Mouse (Mus musculus): ENCODE results near the gene Zfp952. TPM values are rescaled to one million over a fixed set of nuclear protein-coding genes. Genes with fewer than 3 reads are reported as not detected.
"Not testable (repeated sequence)": the region's sequence is repeated elsewhere in the genome, so short reads cannot be mapped to it uniquely, and the experiment has no call there.

Zfp952 gene
- polyA plus RNA-seq, 1 experiment from 2014 or later = 25.0 TPM

GRCm38 (mm10) chr17:32965253-32965622, 27.7 kb upstream of the Zfp952 start:
- Histone ChIP-seq H3K9ac (replicated peaks; ENCODE audit: low read depth, low read length) (peak overlapping the region; percentile 51), H3K27me3 (ENCODE audit: control insufficient read depth, insufficient read depth, low read length) (no peaks in the 10 kb centered on the region), H3K36me3 (ENCODE audit: control insufficient read depth, insufficient read depth, low read length) (no peaks in the 10 kb centered on the region), H3K4me3 (ENCODE audit: low read depth, low read length) (peak overlapping the region; percentile 56), H3K9me3 (ENCODE audit: control insufficient read depth, low read length) (no peaks in the 10 kb centered on the region), H3K27ac (ENCODE audit: low read depth, low read length) (peak overlapping the region; percentile 16; the same call in 1 of the 2 replicates), H3K4me2 (ENCODE audit: low read depth, low read length) (peak overlapping the region; percentile 80), H3K4me1 (ENCODE audit: control insufficient read depth, insufficient read depth, low read length) (peaks cover 12% of the 10 kb centered on the region)
- ATAC-seq (ENCODE audit: low read depth) = peak; percentile 74
- under 1% methylated on average over 14 of the region's 14 CpGs for WGBS

- WGBS = under 1% methylated on average over 33 of the region's 33 CpGs
- H3K36me3 ChIP-seq (ENCODE audit: control insufficient read depth, insufficient read depth, low read length) = no peaks in the 10 kb centered on the region
- peaks cover 12% of the 10 kb centered on the region for H3K4me1 ChIP-seq (ENCODE audit: control insufficient read depth, insufficient read depth, low read length)
- peak; percentile 100 for ATAC-seq (ENCODE audit: low read depth)
- peak within 1 kb of the TSS; percentile 80 for H3K4me2 ChIP-seq (ENCODE audit: low read depth, low read length)
- H3K4me3 ChIP-seq (ENCODE audit: low read depth, low read length) = peak within 1 kb of the TSS; percentile 56
- H3K27me3 ChIP-seq (ENCODE audit: control insufficient read depth, insufficient read depth, low read length) = no peaks in the 10 kb centered on the region
- peak within 1 kb of the TSS; percentile 58 for H3K27ac ChIP-seq (ENCODE audit: low read depth, low read length)
- peak within 1 kb of the TSS; percentile 51 for H3K9ac ChIP-seq (replicated peaks; ENCODE audit: low read depth, low read length)
- no peaks in the 10 kb centered on the region for H3K9me3 ChIP-seq (ENCODE audit: control insufficient read depth, low read length)
Observed at GRCm38 (mm10) chr17:32965623-32966290, 27.2 kb upstream of the Zfp952 start, which contains the start of gene Zfp472. Gene Zfp472 (plus strand): TSS chr17:32965814.

- Histone ChIP-seq H3K36me3 (ENCODE audit: control insufficient read depth, insufficient read depth, low read length) (peaks cover 31% of the 10 kb centered on the region), H3K27ac (ENCODE audit: low read depth, low read length) (no peak overlapping the region), H3K9me3 (ENCODE audit: control insufficient read depth, low read length) (no peaks in the 10 kb centered on the region), H3K4me1 (ENCODE audit: control insufficient read depth, insufficient read depth, low read length) (no peaks in the 10 kb centered on the region), H3K27me3 (ENCODE audit: control insufficient read depth, insufficient read depth, low read length) (no peaks in the 10 kb centered on the region), H3K9ac (replicated peaks; ENCODE audit: low read depth, low read length) (no peak overlapping the region), H3K4me3 (ENCODE audit: low read depth, low read length) (no peak overlapping the region), H3K4me2 (ENCODE audit: low read depth, low read length) (no peak overlapping the region)
- ATAC-seq (ENCODE audit: low read depth) = no peak
- WGBS = 95% methylated on average over 4 of the region's 4 CpGs
Observed at GRCm38 (mm10) chr17:32981361-32981760, 11.6 kb upstream of the Zfp952 start.

GRCm38 (mm10) chr17:32986301-32986700, 6.6 kb upstream of the Zfp952 start:
- Histone ChIP-seq H3K4me3 (ENCODE audit: low read depth, low read length) (no peak overlapping the region), H3K4me2 (ENCODE audit: low read depth, low read length) (no peak overlapping the region), H3K27ac (ENCODE audit: low read depth, low read length) (no peak overlapping the region), H3K9ac (replicated peaks; ENCODE audit: low read depth, low read length) (no peak overlapping the region), H3K36me3 (ENCODE audit: control insufficient read depth, insufficient read depth, low read length) (no peaks in the 10 kb centered on the region), H3K27me3 (ENCODE audit: control insufficient read depth, insufficient read depth, low read length) (no peaks in the 10 kb centered on the region), H3K4me1 (ENCODE audit: control insufficient read depth, insufficient read depth, low read length) (no peaks in the 10 kb centered on the region), H3K9me3 (ENCODE audit: control insufficient read depth, low read length) (no peaks in the 10 kb centered on the region)
- no peak for ATAC-seq (ENCODE audit: low read depth)
- 83% methylated on average over 4 of the region's 4 CpGs for WGBS

GRCm38 (mm10) chr17:32991965-32992698, 797 bp upstream of the Zfp952 start:
- ATAC-seq (ENCODE audit: low read depth) = no peak
- no peaks in the 10 kb centered on the region; the same call in 1 of the 2 replicates for H3K36me3 ChIP-seq (ENCODE audit: control insufficient read depth, insufficient read depth, low read length)
- H3K27ac ChIP-seq (ENCODE audit: low read depth, low read length) = no peak overlapping the region
- peaks cover 7% of the 10 kb centered on the region; the same call in 1 of the 2 replicates for H3K4me1 ChIP-seq (ENCODE audit: control insufficient read depth, insufficient read depth, low read length)
- H3K4me3 ChIP-seq (ENCODE audit: low read depth, low read length) = peak overlapping the region; percentile 55
- H3K4me2 ChIP-seq (ENCODE audit: low read depth, low read length) = peak overlapping the region; percentile 72
- WGBS = 70% methylated on average over 12 of the region's 12 CpGs
- no peaks in the 10 kb centered on the region for H3K27me3 ChIP-seq (ENCODE audit: control insufficient read depth, insufficient read depth, low read length)
- H3K9me3 ChIP-seq (ENCODE audit: control insufficient read depth, low read length) = no peaks in the 10 kb centered on the region
- no peak overlapping the region for H3K9ac ChIP-seq (replicated peaks; ENCODE audit: low read depth, low read length)

- Histone ChIP-seq H3K9me3 (ENCODE audit: control insufficient read depth, low read length) (peaks cover 12% of the 10 kb centered on the region; the same call in 1 of the 2 replicates), H3K27ac (ENCODE audit: low read depth, low read length) (no peak overlapping the region), H3K4me1 (ENCODE audit: control insufficient read depth, insufficient read depth, low read length) (peaks cover 7% of the 10 kb centered on the region; the same call in 1 of the 2 replicates), H3K27me3 (ENCODE audit: control insufficient read depth, insufficient read depth, low read length) (no peaks in the 10 kb centered on the region), H3K9ac (replicated peaks; ENCODE audit: low read depth, low read length) (no peak overlapping the region), H3K4me2 (ENCODE audit: low read depth, low read length) (no peak overlapping the region), H3K36me3 (ENCODE audit: control insufficient read depth, insufficient read depth, low read length) (peaks cover 18% of the 10 kb centered on the region), H3K4me3 (ENCODE audit: low read depth, low read length) (no peak overlapping the region)
- no peak for ATAC-seq (ENCODE audit: low read depth)
- 93% methylated on average over 2 of the region's 2 CpGs for WGBS
Observed at GRCm38 (mm10) chr17:32998492-32998891, 5.6 kb downstream of the Zfp952 start.

GRCm38 (mm10) chr17:33008337-33008736, 15.4 kb downstream of the Zfp952 start:
- no peak overlapping the region for H3K9ac ChIP-seq (replicated peaks; ENCODE audit: low read depth, low read length)
- peaks cover 19% of the 10 kb centered on the region for H3K36me3 ChIP-seq (ENCODE audit: control insufficient read depth, insufficient read depth, low read length)
- WGBS = 52% methylated on average over 9 of the region's 9 CpGs
- peaks cover 5% of the 10 kb centered on the region; the same call in 1 of the 2 replicates for H3K9me3 ChIP-seq (ENCODE audit: control insufficient read depth, low read length)
- no peak for ATAC-seq (ENCODE audit: low read depth)
- H3K4me2 ChIP-seq (ENCODE audit: low read depth, low read length) = no peak overlapping the region
- no peak overlapping the region for H3K4me3 ChIP-seq (ENCODE audit: low read depth, low read length)
- H3K27me3 ChIP-seq (ENCODE audit: control insufficient read depth, insufficient read depth, low read length) = no peaks in the 10 kb centered on the region
- H3K4me1 ChIP-seq (ENCODE audit: control insufficient read depth, insufficient read depth, low read length) = no peaks in the 10 kb centered on the region
- H3K27ac ChIP-seq (ENCODE audit: low read depth, low read length) = no peak overlapping the region

- Histone ChIP-seq H3K36me3 (ENCODE audit: control insufficient read depth, insufficient read depth, low read length) (peaks cover 39% of the 10 kb centered on the region), H3K9me3 (ENCODE audit: control insufficient read depth, low read length) (peaks cover 39% of the 10 kb centered on the region)
- not testable (repeated sequence) for H3K4me3 ChIP-seq (ENCODE audit: low read depth, low read length); ATAC-seq (ENCODE audit: low read depth); H3K27me3 ChIP-seq (ENCODE audit: control insufficient read depth, insufficient read depth, low read length); H3K4me1 ChIP-seq (ENCODE audit: control insufficient read depth, insufficient read depth, low read length); H3K4me2 ChIP-seq (ENCODE audit: low read depth, low read length); H3K9ac ChIP-seq (replicated peaks; ENCODE audit: low read depth, low read length); H3K27ac ChIP-seq (ENCODE audit: low read depth, low read length)
Observed at GRCm38 (mm10) chr17:33020434-33020833, 27.5 kb downstream of the Zfp952 start.

- Histone ChIP-seq H3K4me1 (ENCODE audit: control insufficient read depth, insufficient read depth, low read length) (no peaks in the 10 kb centered on the region), H3K4me2 (ENCODE audit: low read depth, low read length) (peak overlapping the region; percentile 64), H3K36me3 (ENCODE audit: control insufficient read depth, insufficient read depth, low read length) (no peaks in the 10 kb centered on the region), H3K27ac (ENCODE audit: low read depth, low read length) (no peak overlapping the region), H3K9me3 (ENCODE audit: control insufficient read depth, low read length) (no peaks in the 10 kb centered on the region), H3K9ac (replicated peaks; ENCODE audit: low read depth, low read length) (peak overlapping the region; percentile 89), H3K4me3 (ENCODE audit: low read depth, low read length) (peak overlapping the region; percentile 83), H3K27me3 (ENCODE audit: control insufficient read depth, insufficient read depth, low read length) (peaks cover 3% of the 10 kb centered on the region; the same call in 1 of the 2 replicates)
- 16% methylated on average over 10 of the region's 10 CpGs for WGBS
- ATAC-seq (ENCODE audit: low read depth) = no peak
Observed at GRCm38 (mm10) chr17:33032376-33032775, 39.4 kb downstream of the Zfp952 start.
